Mouse (Mus musculus) hindbrain, embryonic 13.5 days (tissue): ENCODE results near the gene Taf6l. TPM values are rescaled to one million over a fixed set of nuclear protein-coding genes. Genes with fewer than 3 reads are reported as not detected.
"Not testable (repeated sequence)": the region's sequence is repeated elsewhere in the genome, so short reads cannot be mapped to it uniquely, and the experiment has no call there.

Experiments
- ATAC-seq: fragments of 200-750 bp; cut with Nextera tagmentation; 2 replicates; pipeline ENCODE4 v1.8.0; 2017; ENCODE audit warnings: moderate TSS enrichment; ENCODE audit not compliant: low FRiP score
- H3K27ac ChIP-seq: fragments of 300-500 bp; sonication (generic); 2 replicates; pipeline ENCODE4 v1.5.1; 2015; ENCODE audit warnings: inconsistent platforms, mild to moderate bottlenecking, moderate library complexity
- H3K27me3 ChIP-seq: fragments of 300-500 bp; sonication (generic); 2 replicates; pipeline ENCODE4 v1.6.1; 2015; ENCODE audit warnings: mild to moderate bottlenecking, inconsistent platforms
- H3K36me3 ChIP-seq: fragments of 300-500 bp; sonication (generic); 2 replicates; pipeline ENCODE4 v1.6.1; 2015; ENCODE audit warnings: mild to moderate bottlenecking, inconsistent platforms
- H3K4me1 ChIP-seq: fragments of 300-500 bp; sonication (generic); replicated peaks from 2 replicates; pipeline ENCODE4 v1.6.1; 2015; ENCODE audit warnings: inconsistent platforms
- H3K4me2 ChIP-seq: fragments of 300-500 bp; sonication (generic); 2 replicates; pipeline ENCODE4 v1.6.1; 2015; ENCODE audit warnings: inconsistent platforms, mild to moderate bottlenecking, moderate library complexity
- H3K4me3 ChIP-seq: fragments of 300-500 bp; sonication (generic); 2 replicates; pipeline ENCODE4 v1.5.1; 2015; ENCODE audit warnings: mild to moderate bottlenecking, inconsistent platforms
- H3K9ac ChIP-seq: fragments of 300-500 bp; sonication (generic); 2 replicates; pipeline ENCODE4 v1.6.1; 2015; ENCODE audit warnings: mild to moderate bottlenecking, inconsistent platforms
- H3K9me3 ChIP-seq: fragments of 300-500 bp; sonication (generic); 2 replicates; pipeline ENCODE4 v1.6.1; 2016; ENCODE audit warnings: inconsistent platforms
- WGBS: fragments of 180-500 bp; shearing (Covaris S2); methylation state at CpG from one replicate; pipeline ENCODE4 v1.1.7; 2015; 5-methylcytosine and 5-hydroxymethylcytosine counted together
- polyA plus RNA-seq: library from polyadenylated mRNA; unstranded; fragments of >200 nt; fragmentation: Nextera tagmentation; extraction: Ambion mirVana; gene quantifications from 2 replicates; pipeline ENCODE4 v1.2.1, GENCODE M21; 2015

Taf6l gene
- polyA plus RNA-seq, 1 experiment from 2014 or later: 30.1 TPM

GRCm38 (mm10) chr19:8755652-8756051, 30.6 kb downstream of the Taf6l start:
- peaks cover 42% of the 10 kb centered on the region for H3K36me3 ChIP-seq
- no peak overlapping the region for H3K27ac ChIP-seq
- H3K4me1 ChIP-seq: peaks cover 27% of the 10 kb centered on the region
- no peak overlapping the region for H3K9ac ChIP-seq
- H3K9me3 ChIP-seq: no peaks in the 10 kb centered on the region
- WGBS: 83% methylated on average over 3 of the region's 3 CpGs
- peak overlapping the region; percentile 74 for H3K4me2 ChIP-seq
- no peaks in the 10 kb centered on the region for H3K27me3 ChIP-seq
- H3K4me3 ChIP-seq: peak overlapping the region; percentile 97; the same call in 1 of the 2 replicates
- no peak for ATAC-seq

- Histone ChIP-seq H3K4me1 (peaks cover 9% of the 10 kb centered on the region), H3K27me3 (no peaks in the 10 kb centered on the region), H3K4me3 (no peak overlapping the region), H3K27ac (no peak overlapping the region), H3K9me3 (no peaks in the 10 kb centered on the region), H3K36me3 (peaks cover 95% of the 10 kb centered on the region), H3K4me2 (no peak overlapping the region), H3K9ac (no peak overlapping the region)
- 66% methylated on average over 2 of the region's 2 CpGs for WGBS
- no peak for ATAC-seq
These were observed 38.8 kb downstream of the Taf6l start for GRCm38 (mm10) chr19:8747368-8747767.

GRCm38 (mm10) chr19:8745382-8745781, 40.8 kb downstream of the Taf6l start:
- Histone ChIP-seq H3K27ac (no peak overlapping the region), H3K4me2 (no peak overlapping the region), H3K27me3 (no peaks in the 10 kb centered on the region), H3K9me3 (no peaks in the 10 kb centered on the region), H3K36me3 (peaks cover 79% of the 10 kb centered on the region), H3K9ac (no peak overlapping the region), H3K4me3 (no peak overlapping the region), H3K4me1 (peaks cover 21% of the 10 kb centered on the region)
- 94% methylated on average over 1 of the region's 1 CpGs for WGBS
- ATAC-seq: no peak

GRCm38 (mm10) chr19:8742176-8742575, 44.0 kb downstream of the Taf6l start:
- Histone ChIP-seq H3K27ac (peak overlapping the region; percentile 96), H3K9ac (peak overlapping the region; percentile 93), H3K9me3 (no peaks in the 10 kb centered on the region), H3K36me3 (peaks cover 76% of the 10 kb centered on the region), H3K4me1 (peaks cover 25% of the 10 kb centered on the region), H3K27me3 (no peaks in the 10 kb centered on the region), H3K4me2 (peak overlapping the region; percentile 98), H3K4me3 (peak overlapping the region; percentile 92)
- WGBS: 21% methylated on average over 14 of the region's 14 CpGs
- no peak for ATAC-seq

- Histone ChIP-seq H3K4me2 (peak within 1 kb of the TSS; percentile 98), H3K27ac (peak within 1 kb of the TSS; percentile 96), H3K27me3 (no peaks in the 10 kb centered on the region), H3K9ac (peak within 1 kb of the TSS; percentile 93), H3K4me3 (peak within 1 kb of the TSS; percentile 92), H3K9me3 (no peaks in the 10 kb centered on the region), H3K4me1 (peaks cover 32% of the 10 kb centered on the region), H3K36me3 (peaks cover 69% of the 10 kb centered on the region)
- under 1% methylated on average over 36 of the region's 36 CpGs for WGBS
- ATAC-seq: peak; percentile 99
These were observed 44.9 kb downstream of the Taf6l start, which contains the start of gene Stx5a for GRCm38 (mm10) chr19:8741243-8741869. Gene Stx5a (plus strand): TSS chr19:8741413.

- Histone ChIP-seq H3K36me3 (peaks cover 61% of the 10 kb centered on the region), H3K27me3 (no peaks in the 10 kb centered on the region), H3K27ac (peak within 1 kb of the TSS; percentile 96), H3K9ac (peak within 1 kb of the TSS; percentile 93), H3K4me2 (peak within 1 kb of the TSS; percentile 98), H3K4me1 (peaks cover 36% of the 10 kb centered on the region), H3K9me3 (no peaks in the 10 kb centered on the region), H3K4me3 (peak within 1 kb of the TSS; percentile 92)
- no peak for ATAC-seq
- WGBS: 70% methylated on average over 14 of the region's 14 CpGs
These were observed 45.6 kb downstream of the Taf6l start, which contains the start of gene 1700092M07Rik for GRCm38 (mm10) chr19:8740603-8741002. Gene 1700092M07Rik (plus strand): TSS chr19:8740718.

GRCm38 (mm10) chr19:8739646-8740045, 46.6 kb downstream of the Taf6l start:
- no peak overlapping the region for H3K27ac ChIP-seq
- H3K4me1 ChIP-seq: peaks cover 41% of the 10 kb centered on the region
- peaks cover 51% of the 10 kb centered on the region for H3K36me3 ChIP-seq
- no peak overlapping the region for H3K9ac ChIP-seq
- H3K9me3 ChIP-seq: no peaks in the 10 kb centered on the region
- ATAC-seq: no peak
- H3K4me3 ChIP-seq: no peak overlapping the region
- H3K4me2 ChIP-seq: no peak overlapping the region
- 94% methylated on average over 6 of the region's 6 CpGs for WGBS
- H3K27me3 ChIP-seq: no peaks in the 10 kb centered on the region

GRCm38 (mm10) chr19:8738911-8739310, 47.3 kb downstream of the Taf6l start:
- no peak overlapping the region for H3K4me3 ChIP-seq
- no peak overlapping the region for H3K9ac ChIP-seq
- no peaks in the 10 kb centered on the region for H3K9me3 ChIP-seq
- no peak overlapping the region for H3K4me2 ChIP-seq
- no peak overlapping the region for H3K27ac ChIP-seq
- no peaks in the 10 kb centered on the region for H3K27me3 ChIP-seq
- WGBS: 90% methylated on average over 7 of the region's 7 CpGs
- H3K36me3 ChIP-seq: peaks cover 44% of the 10 kb centered on the region
- no peak for ATAC-seq
- H3K4me1 ChIP-seq: peaks cover 41% of the 10 kb centered on the region

- H3K4me3 ChIP-seq: peak overlapping the region; percentile 85
- H3K4me1 ChIP-seq: peaks cover 27% of the 10 kb centered on the region
- H3K4me2 ChIP-seq: peak overlapping the region; percentile 95
- H3K9ac ChIP-seq: peak overlapping the region; percentile 87
- H3K36me3 ChIP-seq: peaks cover 32% of the 10 kb centered on the region
- H3K27me3 ChIP-seq: no peaks in the 10 kb centered on the region; the same call in 1 of the 2 replicates
- ATAC-seq: peak; percentile 49
- WGBS: 2% methylated on average over 11 of the region's 11 CpGs
- H3K9me3 ChIP-seq: no peaks in the 10 kb centered on the region
- peak overlapping the region; percentile 81; the same call in 1 of the 2 replicates for H3K27ac ChIP-seq
These were observed 50.1 kb downstream of the Taf6l start for GRCm38 (mm10) chr19:8736160-8736467.

- H3K4me1 ChIP-seq: peaks cover 22% of the 10 kb centered on the region
- under 1% methylated on average over 32 of the region's 32 CpGs for WGBS
- no peaks in the 10 kb centered on the region for H3K9me3 ChIP-seq
- peak within 1 kb of the TSS; percentile 81 for H3K27ac ChIP-seq
- H3K4me3 ChIP-seq: peak within 1 kb of the TSS; percentile 85
- H3K9ac ChIP-seq: peak within 1 kb of the TSS; percentile 87
- H3K27me3 ChIP-seq: no peaks in the 10 kb centered on the region; the same call in 1 of the 2 replicates
- ATAC-seq: peak; percentile 94
- peaks cover 32% of the 10 kb centered on the region for H3K36me3 ChIP-seq
- H3K4me2 ChIP-seq: peak within 1 kb of the TSS; percentile 95
These were observed 50.6 kb downstream of the Taf6l start, which contains the start of gene Wdr74 for GRCm38 (mm10) chr19:8735389-8736159. Gene Wdr74 (plus strand): TSS chr19:8735827.

GRCm38 (mm10) chr19:8734334-8734733, 51.9 kb downstream of the Taf6l start:
- H3K4me2 ChIP-seq: no peak overlapping the region
- no peak for ATAC-seq
- H3K36me3 ChIP-seq: peaks cover 19% of the 10 kb centered on the region
- no peak overlapping the region for H3K27ac ChIP-seq
- no peaks in the 10 kb centered on the region for H3K9me3 ChIP-seq
- WGBS: 80% methylated on average over 3 of the region's 3 CpGs
- peaks cover 18% of the 10 kb centered on the region for H3K4me1 ChIP-seq
- H3K9ac ChIP-seq: no peak overlapping the region
- no peaks in the 10 kb centered on the region; the same call in 1 of the 2 replicates for H3K27me3 ChIP-seq
- H3K4me3 ChIP-seq: no peak overlapping the region

- not testable (repeated sequence) for H3K27ac ChIP-seq, H3K27me3 ChIP-seq, H3K4me2 ChIP-seq, H3K9me3 ChIP-seq, H3K4me3 ChIP-seq, ATAC-seq, H3K9ac ChIP-seq
- H3K4me1 ChIP-seq: peaks cover 22% of the 10 kb centered on the region
- 47% methylated on average over 3 of the region's 3 CpGs for WGBS
- peaks cover 28% of the 10 kb centered on the region for H3K36me3 ChIP-seq
These were observed 57.7 kb downstream of the Taf6l start for GRCm38 (mm10) chr19:8728335-8729099.
